Mouse (Mus musculus) CH12.LX (cell line): ENCODE results near the gene Tmem115. TPM values are rescaled to one million over a fixed set of nuclear protein-coding genes. Genes with fewer than 3 reads are reported as not detected.

Experiments used
- DNase-seq: peaks from one replicate; pipeline ENCODE4 v3.0.0-alpha.2; 2013; ENCODE audit errors: extremely low read depth
- H3K27ac ChIP-seq: 2 replicates; pipeline ENCODE4 v1.5.1; 2012; ENCODE audit warnings: low read depth, mild to moderate bottlenecking, control low read depth, moderate library complexity; ENCODE audit not compliant: insufficient read depth
- H3K27me3 ChIP-seq: replicated peaks from 2 replicates; pipeline ENCODE3; 2012; ENCODE audit warnings: inconsistent platforms
- H3K36me3 ChIP-seq, 2 experiments: replicated peaks in 1 of 2; 2 replicates each; pipeline versions ENCODE3 to v1.6.1; 2012; ENCODE audit warnings: inconsistent platforms in 1 of 2, low read length in 1 of 2, mild to moderate bottlenecking in 1 of 2, mixed read lengths in 1 of 2, moderate library complexity in 1 of 2; ENCODE audit not compliant: control insufficient read depth in 1 of 2, insufficient read depth in 1 of 2
- H3K4me1 ChIP-seq, 2 experiments: 2 replicates each; pipeline ENCODE4 v1.6.1; 2012; ENCODE audit warnings: inconsistent platforms in 1 of 2, moderate library complexity in 1 of 2; ENCODE audit not compliant: insufficient read depth in 2 of 2, control insufficient read depth in 1 of 2
- H3K4me2 ChIP-seq: 2 replicates; pipeline ENCODE4 v1.6.1; 2012; ENCODE audit warnings: low read depth, mild to moderate bottlenecking, control low read depth; ENCODE audit not compliant: poor library complexity, insufficient read depth, severe bottlenecking
- H3K4me3 ChIP-seq, 3 experiments: fragments of 150-350 bp in 1 of 3; sonication (generic) in 1 of 3; replicated peaks in 1 of 3; 2 replicates each; pipeline versions ENCODE3 to v1.5.1; 2011 to 2012; ENCODE audit warnings: low read depth in 2 of 3, low read length in 2 of 3, mild to moderate bottlenecking in 2 of 3, moderate library complexity in 2 of 3, control low read depth in 1 of 3, improper control_type of control experiment in 1 of 3, inconsistent platforms in 1 of 3, mixed read lengths in 1 of 3; ENCODE audit not compliant: poor library complexity in 1 of 3
- H3K79me2 ChIP-seq: replicated peaks from 2 replicates; pipeline ENCODE4 v1.6.1; 2012; ENCODE audit warnings: mild to moderate bottlenecking, moderate library complexity; ENCODE audit not compliant: control insufficient read depth, poor library complexity, insufficient read depth, severe bottlenecking; ENCODE audit errors: extremely low read depth
- H3K9ac ChIP-seq: 2 replicates; pipeline ENCODE4 v1.6.1; 2012; ENCODE audit warnings: low read depth, mild to moderate bottlenecking, control low read depth, moderate library complexity; ENCODE audit not compliant: insufficient read depth
- H3K9me3 ChIP-seq: replicated peaks from 2 replicates; pipeline ENCODE3; 2012; ENCODE audit warnings: low read length, inconsistent platforms, mixed read lengths
- CHD1 ChIP-seq: IDR thresholded peaks from 2 replicates; pipeline ENCODE4 v1.6.1; 2012; ENCODE audit warnings: low read depth, low read length, improper control_type of control experiment, inconsistent platforms
- CTCF ChIP-seq, 2 experiments: IDR thresholded peaks in 1 of 2; conservative IDR thresholded peaks in 1 of 2; 2 replicates each; pipeline ENCODE4 v1.5.1; 2011 to 2012; ENCODE audit warnings: low read depth in 2 of 2, low read length in 2 of 2, improper control_type of control experiment in 1 of 2, inconsistent platforms in 1 of 2, mild to moderate bottlenecking in 1 of 2, moderate library complexity in 1 of 2
- E2F4 ChIP-seq: IDR thresholded peaks from 2 replicates; pipeline ENCODE4 v1.6.1; 2011; ENCODE audit warnings: low read depth, low read length, improper control_type of control experiment; ENCODE audit not compliant: insufficient replicate concordance
- ELF1 ChIP-seq: IDR thresholded peaks from 2 replicates; pipeline ENCODE4 v1.6.1; 2014; ENCODE audit warnings: low read depth, mild to moderate bottlenecking, inconsistent platforms, low read length, improper control_type of control experiment
- GABPA ChIP-seq: IDR thresholded peaks from 2 replicates; pipeline ENCODE4 v1.6.1; 2012; ENCODE audit warnings: low read depth, low read length, improper control_type of control experiment, inconsistent platforms; ENCODE audit not compliant: insufficient replicate concordance
- JUN ChIP-seq: IDR thresholded peaks from 2 replicates; pipeline ENCODE4 v1.6.1; 2011; ENCODE audit warnings: low read depth, mild to moderate bottlenecking, low read length, improper control_type of control experiment, moderate library complexity; ENCODE audit not compliant: insufficient read depth
- JUND ChIP-seq: conservative IDR thresholded peaks from 2 replicates; pipeline ENCODE4 v1.6.1; 2011; ENCODE audit warnings: low read depth, low read length, improper control_type of control experiment
- MAFK ChIP-seq: IDR thresholded peaks from 2 replicates; pipeline ENCODE4 v1.6.1; 2011; ENCODE audit warnings: low read length, improper control_type of control experiment; ENCODE audit not compliant: insufficient replicate concordance
- MAZ ChIP-seq: IDR thresholded peaks from 2 replicates; pipeline ENCODE4 v1.6.1; 2012; ENCODE audit warnings: low read depth, mild to moderate bottlenecking, inconsistent platforms, low read length, improper control_type of control experiment, moderate library complexity
- MEF2A ChIP-seq: IDR thresholded peaks from 2 replicates; pipeline ENCODE4 v1.6.1; 2014; ENCODE audit warnings: low read depth, mild to moderate bottlenecking, inconsistent platforms, low read length, improper control_type of control experiment, borderline replicate concordance
- MXI1 ChIP-seq: IDR thresholded peaks from 2 replicates; pipeline ENCODE4 v1.6.1; 2011; ENCODE audit warnings: mild to moderate bottlenecking, low read depth, low read length, improper control_type of control experiment
- NELFE ChIP-seq: IDR thresholded peaks from 2 replicates; pipeline ENCODE4 v1.6.1; 2011; ENCODE audit warnings: low read depth, low read length, improper control_type of control experiment
- POLR2AphosphoS2 ChIP-seq: IDR thresholded peaks from 2 replicates; pipeline ENCODE4 v1.6.1; 2011; ENCODE audit warnings: low read depth, low read length, improper control_type of control experiment
- RCOR1 ChIP-seq: conservative IDR thresholded peaks from 2 replicates; pipeline ENCODE4 v1.6.1; 2012; ENCODE audit warnings: low read depth, mild to moderate bottlenecking, inconsistent platforms, low read length, improper control_type of control experiment
- TCF12 ChIP-seq: IDR thresholded peaks from 2 replicates; pipeline ENCODE4 v1.6.1; 2014; ENCODE audit warnings: low read depth, mild to moderate bottlenecking, inconsistent platforms, low read length, improper control_type of control experiment
- UBTF ChIP-seq: IDR thresholded peaks from 2 replicates; pipeline ENCODE4 v1.6.1; 2012; ENCODE audit warnings: low read depth, mild to moderate bottlenecking, inconsistent platforms, low read length, improper control_type of control experiment, moderate library complexity
- USF1 ChIP-seq: IDR thresholded peaks from 2 replicates; pipeline ENCODE4 v1.6.1; 2014; ENCODE audit warnings: low read depth, mild to moderate bottlenecking, inconsistent platforms, low read length, improper control_type of control experiment
- USF2 ChIP-seq: conservative IDR thresholded peaks from 2 replicates; pipeline ENCODE4 v1.6.1; 2011; ENCODE audit warnings: low read depth, low read length, improper control_type of control experiment
- ZC3H11A ChIP-seq: IDR thresholded peaks from 2 replicates; pipeline ENCODE4 v1.6.1; 2012; ENCODE audit warnings: low read depth, mild to moderate bottlenecking, inconsistent platforms, low read length, improper control_type of control experiment
- ZKSCAN1 ChIP-seq: IDR thresholded peaks from 2 replicates; pipeline ENCODE4 v1.6.1; 2012; ENCODE audit warnings: low read depth, inconsistent platforms, low read length, improper control_type of control experiment, borderline replicate concordance
- dilution Hi-C: fragments of 300-500 bp; cut with MboI; formaldehyde crosslinking; loops from 2 replicates; pipeline ENCODE4 v1.14.3; 2020; ENCODE audit warnings: low sequenced_read_pairs; ENCODE audit not compliant: extremely low pct_unique_long_range_greater_than_20kb, extremely low pct_ligation_motif_present
- in situ Hi-C: fragments of 300-500 bp; cut with MboI; formaldehyde crosslinking; loops from 3 replicates; pipeline ENCODE4 v1.14.3; 2019; ENCODE audit warnings: low sequenced_read_pairs, low pct_ligation_motif_present, low pct_unique_long_range_greater_than_20kb, mixed read lengths
- polyA plus RNA-seq: library from polyadenylated mRNA; unstranded; fragments of >175 nt; gene quantifications from 2 replicates; pipeline ENCODE4 v1.2.1, GENCODE M21; 2012; ENCODE audit warnings: low read depth; ENCODE audit not compliant: insufficient read length
- total RNA-seq, 2 experiments: library from RNA; depleted of rRNA; stranded (reverse); fragments of 300-350 nt in 1 of 2; fragments of >200 nt in 1 of 2; gene quantifications; 2 replicates each; pipeline ENCODE4 v1.2.3; 2012 to 2014

Tmem115 gene
- total and polyA plus RNA-seq, 3 experiments, result 12.6 to 17.9 (median 13.0) TPM

DNA sequence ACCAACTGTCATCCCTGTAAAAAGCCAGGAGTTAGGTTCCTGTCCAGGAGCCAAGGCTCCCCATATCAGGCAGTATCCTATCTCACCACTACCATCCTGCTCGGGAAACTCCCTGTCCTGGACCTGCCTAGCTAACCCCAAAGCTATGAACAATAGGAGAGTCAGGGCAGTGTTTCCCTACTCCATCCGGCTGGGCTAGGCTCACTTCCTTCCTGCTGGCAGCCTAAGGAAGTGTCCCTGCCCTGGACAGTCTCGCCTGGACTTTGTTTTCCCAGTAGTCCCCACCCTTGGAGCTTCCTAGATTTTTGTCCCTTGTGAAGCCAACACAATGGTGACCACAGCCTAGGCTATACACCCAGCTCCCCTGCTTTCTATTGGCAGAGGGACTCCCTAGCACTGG lies 33.1 kb downstream of the Tmem115 start:
- no peak for TF ChIP-seq USF2
- TF ChIP-seq JUND, result no peak
- TF ChIP-seq E2F4, result no peak
- no peak for TF ChIP-seq ZKSCAN1
- TF ChIP-seq USF1, result no peak
- no peak for TF ChIP-seq POLR2AphosphoS2
- no peak for TF ChIP-seq MAZ
- TF ChIP-seq RCOR1, result no peak
- TF ChIP-seq CHD1, result no peak
- no peak for TF ChIP-seq CTCF (conservative IDR thresholded peaks at IDR 0.05 in 1 of 2, IDR thresholded peaks at IDR 0.05 in 1 of 2; ENCODE audit: low read depth in 2 of 2, low read length in 2 of 2)
- TF ChIP-seq UBTF, result no peak
- TF ChIP-seq JUN, result no peak
- no peak for TF ChIP-seq ZC3H11A
- TF ChIP-seq TCF12, result no peak
- no peak for TF ChIP-seq ELF1
- TF ChIP-seq MXI1, result no peak
- TF ChIP-seq MAFK, result no peak
- DNase-seq, result no peak
- Histone ChIP-seq H3K4me2 (no peak overlapping the region), H3K9ac (no peak overlapping the region), H3K4me3 (no peak overlapping the region), H3K9me3 (no peaks in the 10 kb centered on the region), H3K79me2 (peaks cover 9% of the 10 kb centered on the region), H3K4me1 (peaks cover 23 to 64% of the 10 kb centered on the region in 2 experiments), H3K27ac (no peak overlapping the region), H3K27me3 (no peaks in the 10 kb centered on the region), H3K36me3 (peaks cover 29 to 50% of the 10 kb centered on the region in 2 experiments)
- in situ Hi-C loops, result no loop called here
- dilution Hi-C loops, result no loop called here

DNA sequence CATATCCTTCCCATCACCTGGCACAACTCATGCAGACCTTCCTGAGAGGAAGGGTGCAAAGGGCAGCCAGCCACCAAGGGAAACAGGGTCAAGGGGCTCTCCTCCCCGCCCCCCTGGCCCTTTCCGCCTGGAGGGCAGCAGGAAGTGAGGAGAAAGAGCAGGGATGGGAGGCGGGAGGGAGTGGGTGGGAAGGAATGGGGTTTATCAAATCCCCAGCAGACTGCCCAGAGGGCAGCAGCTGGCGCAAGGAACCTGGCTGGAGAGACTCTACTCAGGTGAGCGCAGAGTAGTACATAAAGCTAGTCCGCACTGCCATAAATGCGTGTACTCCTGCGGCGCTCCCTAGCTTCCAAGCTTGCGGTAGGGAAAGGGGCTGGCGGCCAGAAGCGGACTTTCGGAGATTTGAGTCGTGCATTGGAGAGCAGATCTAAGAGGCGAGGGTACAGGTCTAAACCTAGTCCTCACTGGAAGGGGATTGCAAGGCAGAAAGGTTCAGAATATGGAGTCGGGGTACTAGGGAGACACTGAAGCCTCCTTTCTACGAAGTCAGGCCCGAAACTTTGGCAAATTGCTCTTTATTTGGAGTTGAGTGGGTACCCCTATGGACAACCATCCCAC lies 34.1 kb downstream of the Tmem115 start, which contains the start of gene Hyal2:
Gene Hyal2, plus strand, starts transcription at position 244 of the 618 bp plus-strand sequence.
- H3K27ac ChIP-seq, result no peak within 1 kb of the TSS
- peak within 1 kb of the TSS; percentile 79 for H3K9ac ChIP-seq
- peaks cover 23 to 54% of the 10 kb centered on the region in 2 experiments for H3K4me1 ChIP-seq
- no peak for DNase-seq
- no peaks in the 10 kb centered on the region for H3K9me3 ChIP-seq
- peaks cover 9% of the 10 kb centered on the region for H3K79me2 ChIP-seq
- H3K4me3 ChIP-seq, result peak within 1 kb of the TSS; percentile 80 to 83 (median 80)
- peaks cover 34 to 54% of the 10 kb centered on the region in 2 experiments for H3K36me3 ChIP-seq
- TF ChIP-seq JUN (no peak), USF2 (no peak), E2F4 (no peak), MEF2A (no peak), TCF12 (no peak), GABPA (no peak), NELFE (no peak)
- TF ChIP-seq, all 38 proteins: peak for 0
- in situ Hi-C loops, result no loop called here
- Histone ChIP-seq H3K4me2 (peak within 1 kb of the TSS; percentile 65; the same call in 1 of the 2 replicates), H3K27me3 (no peaks in the 10 kb centered on the region)
- dilution Hi-C loops, result no loop called here
